Mouse (Mus musculus): Measurements from ENCODE around the gene Smad3.

Gene Smad3

DNA sequence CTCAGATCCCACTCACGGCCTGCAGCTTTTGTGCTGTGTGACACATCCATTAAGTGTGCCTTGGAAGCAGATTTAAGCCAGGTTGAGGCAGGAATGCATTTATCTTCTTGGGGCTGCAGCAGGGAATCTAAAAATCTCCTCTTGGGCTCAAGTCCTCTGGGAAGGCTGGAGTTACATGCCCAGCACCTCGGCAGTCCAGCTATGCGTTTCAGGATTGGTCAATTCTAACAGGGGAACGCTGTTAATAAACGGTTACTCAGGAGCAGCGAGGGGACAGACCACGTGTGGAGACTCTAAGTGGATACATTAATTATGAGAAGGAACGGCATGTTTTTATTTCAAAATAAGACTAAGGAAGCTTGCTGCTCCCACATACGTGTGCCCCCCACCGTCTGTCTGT lies 14.7 kb upstream of the Smad3 start:
- no peak for DNase-seq (ENCODE audit: low spot score)

DNA sequence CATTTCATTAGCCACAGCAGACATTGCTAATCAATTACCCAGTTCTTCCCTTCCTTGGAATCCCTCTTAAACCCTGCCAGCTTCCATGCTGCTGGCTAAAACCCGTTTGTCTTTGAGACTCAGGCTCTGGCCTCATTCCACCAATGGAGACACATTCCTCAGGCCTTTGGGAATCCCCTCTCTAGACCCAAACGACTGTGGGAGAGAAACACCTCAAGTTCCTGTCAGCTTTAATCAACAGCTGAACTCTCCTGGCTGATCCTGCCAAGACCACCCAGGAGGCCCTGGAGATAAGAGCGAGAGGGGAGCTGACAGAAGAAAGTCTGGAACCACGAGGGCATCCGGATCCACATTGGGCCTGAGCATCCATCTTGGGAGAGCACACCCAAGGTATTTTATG lies 13.9 kb upstream of the Smad3 start:
- no peak for DNase-seq (ENCODE audit: low spot score)

DNA sequence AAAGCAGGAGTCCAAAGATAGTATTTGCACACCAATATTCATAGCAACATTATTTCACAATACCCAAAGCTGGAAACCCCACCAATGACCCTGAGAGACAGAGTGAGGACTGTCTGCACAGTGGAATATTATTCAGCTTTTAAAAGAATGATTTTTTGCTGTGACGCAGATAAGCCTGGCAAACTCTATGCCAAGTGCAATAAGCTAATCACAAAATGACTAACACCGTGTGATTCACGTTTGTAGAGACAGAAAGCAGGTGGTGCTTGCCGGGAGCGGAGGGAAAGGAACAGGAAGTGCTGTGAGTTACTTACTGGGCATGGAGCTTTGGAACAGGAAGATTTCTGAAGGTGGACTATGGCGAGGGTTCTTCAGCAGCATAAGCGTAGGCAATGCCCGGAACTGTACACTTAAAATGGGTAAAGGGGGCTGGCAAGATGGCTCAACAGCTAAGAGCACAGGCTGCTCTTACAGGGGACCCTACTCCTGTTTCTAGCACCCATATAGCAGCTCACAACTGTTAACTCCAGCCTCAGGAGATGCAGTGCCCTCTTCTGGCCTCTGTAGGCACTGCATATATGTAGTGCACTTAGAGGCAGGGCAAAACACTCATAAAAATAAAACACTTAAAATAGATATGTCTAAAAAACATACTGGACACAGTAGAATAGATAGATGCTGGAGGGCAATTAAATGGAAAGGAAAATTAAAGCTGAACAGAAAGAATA lies 3.7 kb upstream of the Smad3 start:
- DNase-seq (ENCODE audit: low spot score): no peak

DNA sequence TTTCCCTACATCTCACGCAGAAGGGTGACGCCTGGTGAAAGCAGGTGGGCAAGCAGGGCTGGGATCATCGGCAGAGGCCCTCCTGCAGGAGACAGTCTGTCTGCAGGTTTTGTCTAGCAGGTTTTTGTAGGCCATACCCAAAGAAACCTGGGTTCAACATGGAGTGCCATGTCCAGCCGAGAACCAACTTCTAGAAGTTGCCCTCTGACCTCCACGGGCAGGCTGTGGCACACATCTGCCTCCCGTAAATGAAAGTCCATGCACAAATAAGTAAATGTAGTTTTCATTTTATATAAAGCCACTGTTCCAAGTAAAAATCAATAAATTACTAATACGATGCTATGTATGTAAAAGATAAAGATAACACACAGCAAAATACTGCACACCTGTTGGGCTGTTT lies 3.0 kb upstream of the Smad3 start:
- no peak for DNase-seq (ENCODE audit: low spot score)

DNA sequence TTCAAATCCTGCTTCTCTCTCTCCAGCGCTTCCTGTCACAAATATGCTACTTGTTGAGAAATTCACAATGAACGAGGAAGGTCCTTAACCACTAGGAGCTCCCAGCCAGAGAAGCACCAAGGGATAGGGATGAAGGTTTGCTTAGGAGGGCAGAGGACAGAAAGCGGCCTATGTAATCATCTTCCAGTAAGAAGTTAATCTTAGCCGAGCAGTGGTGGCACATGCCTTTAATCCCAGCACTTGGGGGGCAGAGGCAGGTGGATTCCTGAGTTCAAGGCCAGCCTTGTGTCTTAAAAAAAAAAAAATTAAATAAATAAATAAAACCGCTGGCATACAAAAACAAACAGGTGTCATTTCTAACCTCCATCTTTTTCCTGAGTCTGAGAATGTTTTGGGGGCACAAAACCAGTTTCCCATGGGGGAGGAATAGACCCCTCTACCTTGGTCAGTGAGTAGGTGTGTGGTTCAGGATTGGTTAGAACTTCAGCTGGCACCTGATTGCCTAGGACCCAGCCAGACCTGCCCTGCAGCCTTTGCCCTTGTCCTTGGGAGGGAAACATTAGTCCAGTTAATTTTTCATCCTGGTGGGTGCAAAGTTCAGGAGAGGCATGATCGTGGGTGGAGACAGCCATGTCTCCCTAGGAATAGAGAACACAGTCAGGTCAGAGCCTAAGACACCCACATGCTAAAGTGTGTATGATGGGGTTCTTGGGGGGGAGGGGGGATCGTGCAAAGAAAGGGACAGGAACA lies 2.4 kb upstream of the Smad3 start:
- no peak for DNase-seq (ENCODE audit: low spot score)

DNA sequence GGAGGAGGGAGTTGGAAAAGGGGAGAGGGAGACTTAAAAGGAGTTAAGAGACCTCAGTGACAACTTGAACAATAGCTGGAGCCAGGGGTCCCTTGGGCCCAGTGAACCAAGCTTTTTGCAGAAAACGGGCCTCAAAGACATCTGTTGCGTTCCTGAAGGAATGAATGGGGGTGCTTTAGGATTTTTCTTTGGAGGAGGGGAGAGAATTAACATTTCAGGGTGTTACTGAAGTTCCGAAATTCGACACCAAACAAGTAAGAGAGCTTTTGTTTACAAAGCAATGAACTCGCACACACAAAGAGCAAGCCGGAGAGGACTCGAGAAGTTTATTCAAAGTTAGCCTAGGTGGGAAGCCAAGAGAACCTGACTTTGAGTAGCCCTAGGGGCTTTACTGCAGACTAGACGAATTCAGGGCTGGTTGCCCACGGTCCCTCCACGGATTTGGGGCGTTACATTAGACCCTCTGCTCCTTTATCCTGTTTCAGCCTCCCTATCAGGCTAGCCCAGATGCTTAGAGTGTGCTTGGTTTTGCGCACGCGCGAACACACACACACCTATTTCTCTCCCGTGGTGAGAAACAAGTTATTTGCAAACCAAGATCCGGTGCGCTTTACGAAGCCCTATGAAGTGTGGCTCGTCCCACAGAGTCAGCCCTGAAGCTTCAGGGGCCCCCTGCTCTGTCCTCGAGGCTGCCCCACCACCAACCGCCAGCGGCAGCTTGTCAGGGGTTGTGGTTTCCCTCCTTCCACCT lies 1.0 kb upstream of the Smad3 start:
- DNase-seq (ENCODE audit: low spot score): no peak

DNA sequence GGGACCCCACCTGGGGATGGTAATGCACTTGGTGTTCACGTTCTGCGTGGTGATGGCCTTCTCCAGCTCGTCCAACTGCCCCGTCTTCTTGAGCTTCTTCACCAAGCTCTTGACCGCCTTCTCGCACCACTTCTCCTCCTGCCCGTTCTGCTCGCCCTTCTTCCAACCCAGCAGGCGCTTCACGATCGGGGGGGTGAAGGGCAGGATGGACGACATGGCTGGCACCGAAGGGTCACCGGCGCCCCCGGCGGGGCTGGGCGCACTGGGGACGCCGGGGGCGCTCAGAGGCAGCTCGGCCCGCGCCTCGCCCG lies 377 bp downstream of the Smad3 start:
- DNase-seq (ENCODE audit: low spot score): no peak

DNA sequence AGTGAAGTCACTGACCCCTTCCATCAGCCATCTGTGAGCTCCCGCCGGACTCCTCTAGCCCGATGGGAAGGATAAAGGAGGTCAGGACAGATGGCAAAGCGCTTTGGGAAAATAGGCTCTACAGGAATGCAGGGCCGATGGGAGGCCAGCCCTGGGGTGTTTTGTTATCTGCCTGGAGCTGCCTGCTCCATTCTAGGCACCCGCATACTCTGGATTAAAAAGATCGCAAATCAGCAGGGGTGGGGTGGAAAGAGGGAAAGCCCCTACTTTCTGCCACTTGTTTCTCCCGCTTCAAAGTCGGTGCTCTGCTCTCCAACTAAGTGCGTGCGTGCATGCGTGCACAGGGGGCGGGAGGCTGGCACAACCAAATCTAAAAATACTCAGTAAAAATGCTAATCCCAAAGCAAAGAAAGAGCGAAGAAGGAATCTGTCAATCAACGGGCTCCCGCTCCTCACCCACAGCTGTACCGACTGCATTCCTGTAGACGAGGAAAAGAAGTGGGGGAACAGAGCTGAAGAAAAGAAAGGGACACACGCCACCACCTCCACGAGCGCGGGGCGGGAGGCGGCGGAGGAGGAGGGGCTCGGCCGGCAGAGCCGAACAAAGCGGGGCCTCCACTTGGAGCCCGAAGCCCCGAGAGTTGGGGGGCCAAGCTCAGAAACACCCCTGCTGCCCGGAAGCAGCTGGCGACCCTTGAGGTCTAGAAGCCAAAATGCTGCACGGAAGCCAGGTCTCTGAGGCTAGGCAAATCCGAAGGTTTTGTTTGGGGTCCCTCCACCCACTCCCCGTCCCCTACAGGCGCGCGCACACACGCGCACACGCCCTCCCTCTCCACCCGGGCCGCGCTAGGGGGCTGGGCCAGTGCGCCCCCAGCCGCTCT lies 973 bp downstream of the Smad3 start:
- no peak for DNase-seq (ENCODE audit: low spot score)

DNA sequence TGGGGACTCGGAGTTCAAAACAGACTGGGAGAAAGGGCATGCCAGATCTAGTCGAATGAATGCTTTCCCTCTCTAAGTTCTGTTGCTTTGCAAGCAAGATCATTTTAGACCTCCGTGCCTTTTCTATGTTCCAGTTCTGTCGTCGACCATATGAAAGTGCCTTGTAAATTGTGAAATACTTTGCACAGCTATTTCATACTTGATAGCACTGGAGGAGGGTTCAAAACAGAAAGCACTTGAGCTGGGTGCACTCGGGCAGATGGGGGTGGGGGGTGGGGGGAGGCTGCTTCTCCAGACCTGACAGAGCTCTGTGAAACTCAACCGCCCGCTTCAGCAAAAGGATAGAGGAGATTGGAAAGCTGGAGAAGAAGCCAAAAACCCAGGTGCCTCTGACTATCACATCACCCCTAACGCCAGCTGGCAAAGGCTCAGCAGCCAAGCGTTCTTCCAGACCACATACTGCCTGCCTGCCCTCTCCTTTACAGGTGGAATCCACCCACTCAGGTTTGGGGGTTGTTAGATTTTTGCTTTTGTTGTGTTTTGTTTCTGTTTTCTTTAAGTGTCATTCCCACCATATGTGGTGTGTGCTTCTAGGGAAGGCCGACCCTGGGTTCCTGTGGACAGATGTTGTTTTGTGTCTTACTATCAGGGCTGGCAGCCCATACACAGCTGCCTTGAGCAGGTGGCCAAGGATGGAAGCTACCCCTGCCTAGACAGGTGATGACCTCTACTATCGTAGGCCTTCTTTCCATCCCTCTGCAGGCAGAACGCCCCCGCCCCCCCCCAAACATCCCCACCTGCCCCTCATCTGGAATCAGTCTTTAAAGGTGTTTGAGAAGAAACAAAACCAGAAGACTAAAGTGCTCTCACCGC lies 1.9 kb downstream of the Smad3 start:
- no peak for DNase-seq (ENCODE audit: low spot score)

DNA sequence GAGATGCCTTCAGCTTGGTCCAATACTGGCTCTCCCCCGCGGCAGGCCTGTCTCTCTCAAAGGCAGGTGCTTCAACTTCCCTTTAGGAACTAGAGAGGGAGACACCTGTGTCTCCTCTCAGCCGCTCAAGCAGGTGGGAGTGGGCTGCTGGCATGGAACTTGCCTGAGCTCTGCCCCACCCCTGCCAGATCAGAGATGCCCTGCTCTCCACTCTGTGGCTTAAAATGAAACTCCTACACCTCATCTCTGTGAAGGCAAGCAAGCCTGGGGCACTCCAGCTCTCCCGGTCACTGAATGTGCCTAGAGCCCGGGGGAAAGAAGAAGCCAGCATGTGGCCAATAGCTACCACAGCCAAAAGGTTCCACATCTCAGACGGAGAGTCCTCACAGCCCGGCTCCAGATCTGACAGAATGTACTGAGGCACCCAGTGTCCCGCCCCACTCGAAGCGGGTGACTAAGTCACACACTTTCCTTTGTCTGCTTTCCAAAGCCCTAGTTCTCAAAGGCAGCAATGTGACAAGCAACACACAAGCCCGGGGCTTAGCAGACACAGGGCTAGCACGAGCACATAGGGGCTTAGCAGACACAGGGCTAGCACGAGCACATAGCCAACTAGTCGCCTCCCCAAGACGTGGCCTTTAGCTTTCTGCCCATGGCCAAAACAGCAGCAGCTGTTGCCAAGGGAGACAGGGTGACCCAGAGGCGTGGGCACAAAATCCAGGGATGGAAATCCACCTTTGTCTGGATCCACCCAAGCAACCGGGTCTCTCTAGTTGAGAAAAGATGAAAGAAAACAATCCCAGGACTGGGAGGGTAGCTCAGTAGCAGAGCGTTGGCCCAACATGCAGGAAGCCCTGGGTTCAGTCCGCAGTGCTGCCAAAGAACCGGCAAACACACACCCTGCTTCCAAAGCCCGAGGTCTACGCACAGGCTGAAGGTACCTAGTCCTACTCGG lies 3.0 kb downstream of the Smad3 start:
- no peak for DNase-seq (ENCODE audit: low spot score)

DNA sequence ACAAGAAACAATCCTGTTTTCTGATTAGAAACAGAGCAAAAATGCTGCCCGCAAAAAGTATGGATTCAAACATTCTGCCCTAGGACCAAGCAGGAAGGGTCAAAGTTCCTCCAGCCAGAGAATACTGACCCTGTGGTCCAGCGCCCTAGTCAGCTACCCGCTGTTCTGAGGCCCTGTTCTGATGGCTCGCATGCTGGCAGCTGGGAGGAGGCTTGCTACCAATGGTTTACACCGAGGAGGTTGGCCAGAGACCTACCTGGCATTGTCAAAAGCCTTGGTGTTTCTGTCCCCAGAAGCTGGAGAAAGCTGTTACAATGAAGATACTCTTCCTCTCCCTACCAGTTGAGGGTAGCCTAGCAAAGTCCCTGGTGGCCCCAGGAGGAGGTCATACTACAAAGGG lies 3.8 kb downstream of the Smad3 start:
- no peak for DNase-seq (ENCODE audit: low spot score)

DNA sequence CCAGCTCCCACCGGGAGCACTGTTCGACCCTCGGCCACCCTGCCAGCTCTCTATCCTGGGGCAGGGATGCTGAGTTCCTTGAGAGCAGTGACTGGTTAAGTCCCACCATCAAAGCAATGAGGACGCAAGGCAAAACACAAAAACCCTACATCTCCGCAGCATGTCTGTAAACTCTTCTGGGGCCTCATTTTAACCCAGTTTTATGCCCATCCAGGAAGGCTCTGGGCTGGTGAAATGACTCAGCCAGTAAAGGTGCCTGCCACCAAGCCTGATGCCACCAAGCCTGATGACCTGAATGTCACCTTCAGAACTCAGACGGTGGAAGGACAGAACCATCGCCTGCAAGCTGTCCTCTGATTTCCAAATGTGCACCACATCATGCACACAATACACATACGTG lies 4.4 kb downstream of the Smad3 start:
- DNase-seq (ENCODE audit: low spot score): no peak

DNA sequence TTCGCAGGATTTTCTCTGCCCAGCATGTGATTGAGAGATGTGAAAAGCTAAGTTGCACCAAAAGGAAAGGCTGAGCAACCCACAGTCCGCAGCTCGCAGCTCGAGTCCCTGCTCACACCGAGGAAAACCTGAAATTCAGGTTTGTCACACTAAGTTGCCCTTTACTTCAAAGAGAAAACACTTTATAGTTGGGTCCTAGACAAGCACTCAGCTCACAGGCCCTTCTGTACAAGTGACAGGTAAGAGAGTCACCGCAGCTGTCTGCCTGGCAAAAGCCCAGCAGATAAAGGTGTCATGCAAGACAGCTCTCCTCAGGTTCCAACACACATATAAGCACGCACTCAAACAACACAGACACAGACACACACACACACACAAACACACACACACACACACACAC lies 5.2 kb downstream of the Smad3 start:
- no peak for DNase-seq (ENCODE audit: low spot score)

DNA sequence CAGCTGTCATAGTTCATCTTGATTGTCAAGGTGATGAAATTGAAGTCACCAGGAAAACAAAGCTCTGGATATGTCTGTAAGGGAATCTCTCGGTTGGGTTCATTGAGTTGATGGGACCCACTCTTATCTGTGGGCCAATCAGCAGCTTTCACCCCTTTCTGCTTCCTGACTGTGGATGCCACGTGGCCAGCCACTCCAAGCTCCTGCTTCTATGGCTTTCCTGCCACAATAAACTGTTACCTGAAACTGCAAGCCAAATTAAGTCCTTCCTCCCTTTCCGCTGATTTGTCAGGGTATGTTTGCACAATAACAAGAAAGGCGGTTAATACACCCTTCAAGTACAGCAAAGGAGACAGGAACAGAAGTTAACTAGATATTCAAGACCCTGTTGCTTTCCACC lies 6.5 kb downstream of the Smad3 start:
- no peak for DNase-seq (ENCODE audit: low spot score)

DNA sequence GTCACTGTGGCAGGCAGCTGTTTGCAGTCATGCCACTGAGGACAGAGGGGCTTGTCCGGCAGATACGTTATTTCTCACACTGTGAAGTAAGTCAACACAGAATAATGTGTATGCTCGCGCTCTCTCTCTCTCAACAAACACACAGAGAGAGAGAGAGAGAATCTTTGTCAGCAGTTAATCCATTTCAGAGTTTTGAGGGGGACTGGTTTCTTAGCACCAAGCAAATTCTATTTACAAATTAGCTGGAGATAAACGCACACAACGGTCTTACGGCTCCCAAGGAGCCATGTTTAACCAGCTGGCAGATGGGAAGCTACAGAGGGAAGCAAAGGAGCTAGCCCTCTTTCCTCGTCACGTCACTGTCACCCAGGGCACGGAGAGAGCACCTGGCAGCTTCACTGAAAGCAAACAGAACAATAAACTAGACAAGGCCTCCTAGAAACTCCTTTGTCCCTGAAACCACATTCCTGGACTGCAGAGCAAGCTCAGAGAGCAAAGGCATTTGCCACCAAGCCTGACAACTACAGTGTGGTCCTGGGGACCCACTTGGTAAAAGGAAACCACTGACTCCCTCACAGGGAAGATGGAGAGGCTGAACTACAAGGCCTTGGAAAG lies 7.3 kb downstream of the Smad3 start:
- no peak for DNase-seq (ENCODE audit: low spot score)

DNA sequence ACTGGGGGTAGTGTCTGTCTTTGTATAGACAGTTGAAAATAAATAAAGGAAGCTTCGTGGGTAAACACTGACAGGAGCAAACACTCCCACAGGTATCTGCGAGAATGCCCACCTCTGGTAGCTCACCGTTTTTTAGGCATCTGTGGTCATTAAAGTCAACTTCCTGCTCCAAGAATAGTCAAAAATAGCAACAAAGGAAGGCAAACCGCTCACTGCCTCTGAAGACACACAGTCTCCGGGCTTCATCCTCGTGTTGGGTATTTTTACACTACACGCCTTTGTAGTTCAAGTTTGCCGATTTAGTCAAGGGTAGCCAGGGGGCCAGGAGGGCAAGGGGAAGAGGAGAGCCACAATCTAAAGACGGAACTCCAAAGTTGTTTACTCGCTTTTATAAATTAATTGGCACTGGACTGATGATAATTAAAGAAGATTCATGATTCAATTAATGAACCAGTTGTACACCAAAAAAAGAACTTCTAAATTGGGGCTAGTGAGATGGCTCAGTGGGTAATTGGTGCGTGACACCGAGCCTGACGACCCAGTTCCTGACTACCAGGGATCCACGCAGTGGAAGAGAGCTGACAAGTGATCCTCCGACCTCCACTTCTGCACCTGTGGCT lies 8.4 kb downstream of the Smad3 start:
- no peak for DNase-seq (ENCODE audit: low spot score)

DNA sequence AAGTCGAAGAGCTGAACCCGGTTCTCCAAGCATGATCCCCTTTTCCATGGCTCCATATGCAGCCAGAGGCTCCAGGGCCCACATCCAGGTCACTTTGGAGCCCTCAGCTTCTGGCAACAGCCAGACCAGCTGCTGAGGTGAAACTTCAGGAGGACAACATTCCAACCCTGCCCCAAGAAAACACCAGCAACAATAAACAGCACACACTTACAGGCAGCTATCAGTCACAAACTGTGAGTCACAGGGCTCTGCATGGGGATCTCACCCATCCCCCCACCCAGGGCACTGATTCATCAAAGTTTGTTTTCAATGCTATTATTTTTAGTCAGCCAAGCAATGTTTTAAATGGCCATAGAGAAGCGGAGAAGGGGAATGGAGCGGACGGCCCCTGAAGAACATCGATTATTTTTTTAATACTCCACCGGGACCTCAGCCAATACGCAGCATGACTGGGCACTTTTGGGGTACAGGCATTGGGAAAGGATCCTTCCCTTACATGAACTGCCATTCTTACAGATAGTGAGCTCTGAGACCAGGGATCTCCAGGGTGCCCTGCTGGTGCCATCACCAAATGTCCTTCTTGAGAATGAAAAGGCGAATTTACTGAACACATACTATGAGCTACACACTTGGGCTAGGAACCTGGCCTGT lies 10.0 kb downstream of the Smad3 start:
- DNase-seq (ENCODE audit: low spot score): no peak

DNA sequence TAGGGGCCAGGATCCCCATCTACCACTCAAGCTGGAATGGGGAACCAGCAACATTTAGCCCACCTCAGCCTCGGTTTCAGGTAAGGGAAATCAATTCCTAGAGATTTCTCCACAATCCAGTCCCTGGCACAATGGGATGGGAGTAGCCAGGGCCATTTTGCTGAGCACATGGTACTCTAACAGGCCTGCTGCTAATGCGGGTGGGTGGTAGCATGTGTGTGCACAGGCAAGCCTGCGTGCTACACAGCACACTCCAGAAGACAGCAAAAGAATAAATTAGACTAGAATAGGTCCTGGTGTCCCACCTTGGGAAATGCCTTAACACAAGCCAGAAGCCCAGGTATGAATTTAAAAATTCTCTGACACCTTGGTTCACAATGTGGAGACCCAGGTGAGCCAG lies 10.8 kb downstream of the Smad3 start:
- no peak for DNase-seq (ENCODE audit: low spot score)
